Mouse (Mus musculus) stomach, embryonic 16.5 days (tissue): ENCODE data around the gene Olfr51. TPM values are rescaled to one million over a fixed set of nuclear protein-coding genes. Genes with fewer than 3 reads are reported as not detected.

Experiments
- ATAC-seq: fragments of 200-750 bp; cut with Nextera tagmentation; 2 replicates; pipeline ENCODE4 v1.8.0; 2017; ENCODE audit warnings: moderate number of reproducible peaks, moderate TSS enrichment; ENCODE audit not compliant: insufficient read depth, low FRiP score
- H3K27ac ChIP-seq: fragments of 300-500 bp; sonication (generic); 2 replicates; pipeline ENCODE4 v1.5.1; 2014; ENCODE audit warnings: low read length
- H3K27me3 ChIP-seq: fragments of 300-500 bp; sonication (generic); 2 replicates; pipeline ENCODE4 v1.6.1; 2014; ENCODE audit warnings: low read length, control low read depth, mixed read lengths; ENCODE audit not compliant: control insufficient read depth, insufficient read depth
- H3K36me3 ChIP-seq: fragments of 300-500 bp; sonication (generic); 2 replicates; pipeline ENCODE4 v1.6.1; 2014; ENCODE audit warnings: low read length; ENCODE audit not compliant: control insufficient read depth, insufficient read depth
- H3K4me1 ChIP-seq: fragments of 300-500 bp; sonication (generic); 2 replicates; pipeline ENCODE4 v1.6.1; 2014; ENCODE audit warnings: low read length, control low read depth, mixed read lengths; ENCODE audit not compliant: control insufficient read depth, insufficient read depth
- H3K4me2 ChIP-seq: fragments of 300-500 bp; sonication (generic); 2 replicates; pipeline ENCODE4 v1.6.1; 2014; ENCODE audit warnings: low read depth, low read length, mixed read lengths
- H3K4me3 ChIP-seq: fragments of 300-500 bp; sonication (generic); replicated peaks from 2 replicates; pipeline ENCODE4 v1.5.1; 2014; ENCODE audit warnings: mild to moderate bottlenecking, low read length
- H3K9ac ChIP-seq: fragments of 300-500 bp; sonication (generic); 2 replicates; pipeline ENCODE4 v1.6.1; 2014; ENCODE audit warnings: low read length
- H3K9me3 ChIP-seq: fragments of 300-500 bp; sonication (generic); replicated peaks from 2 replicates; pipeline ENCODE4 v1.6.1; 2016; ENCODE audit warnings: low read length, control low read depth; ENCODE audit not compliant: control insufficient read depth
- WGBS: fragments of 180-500 bp; shearing (Covaris S2); extraction: QIAGEN DNeasy Blood & Tissue Kit; methylation state at CpG from one replicate; pipeline ENCODE4 v1.1.7; 2014; 5-methylcytosine and 5-hydroxymethylcytosine counted together
- polyA plus RNA-seq: library from polyadenylated mRNA; unstranded; fragments of >200 nt; fragmentation: Nextera tagmentation; extraction: Ambion mirVana; gene quantifications from 2 replicates; pipeline ENCODE4 v1.2.1, GENCODE M21; 2015

Olfr51 gene
- polyA plus RNA-seq, result not detected in 2 replicates

DNA sequence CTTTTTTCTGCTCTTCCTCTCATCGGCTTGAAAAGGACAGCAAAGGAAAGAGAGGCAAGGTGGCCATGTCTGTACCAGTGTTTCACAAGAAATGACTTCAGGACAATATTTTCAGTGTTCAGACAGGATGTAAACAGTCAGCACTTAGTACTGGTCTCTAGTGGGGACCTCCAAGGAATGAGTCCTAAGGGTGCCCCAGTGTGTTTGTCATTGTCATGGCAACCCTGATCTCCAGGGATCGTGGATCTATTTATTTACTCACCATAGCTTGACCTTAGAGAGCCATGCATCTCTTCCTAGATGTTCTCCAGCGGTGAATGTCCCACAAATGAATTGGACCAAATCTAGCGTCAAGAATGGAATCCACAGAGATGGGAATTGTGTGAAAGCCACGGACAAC lies at the start of gene Olfr51:
Gene Olfr51 (plus strand): TSS at position 301 of the 400 bp plus-strand sequence.
- H3K4me3 ChIP-seq, result no peak within 1 kb of the TSS
- 68% methylated on average over 5 of the region's 5 CpGs for WGBS
- no peaks in the 10 kb centered on the region for H3K9me3 ChIP-seq
- no peak within 1 kb of the TSS for H3K9ac ChIP-seq
- H3K36me3 ChIP-seq, result no peaks in the 10 kb centered on the region
- no peak within 1 kb of the TSS for H3K27ac ChIP-seq
- H3K4me1 ChIP-seq, result no peaks in the 10 kb centered on the region
- no peak for ATAC-seq
- no peak within 1 kb of the TSS for H3K4me2 ChIP-seq
- no peaks in the 10 kb centered on the region for H3K27me3 ChIP-seq

DNA sequence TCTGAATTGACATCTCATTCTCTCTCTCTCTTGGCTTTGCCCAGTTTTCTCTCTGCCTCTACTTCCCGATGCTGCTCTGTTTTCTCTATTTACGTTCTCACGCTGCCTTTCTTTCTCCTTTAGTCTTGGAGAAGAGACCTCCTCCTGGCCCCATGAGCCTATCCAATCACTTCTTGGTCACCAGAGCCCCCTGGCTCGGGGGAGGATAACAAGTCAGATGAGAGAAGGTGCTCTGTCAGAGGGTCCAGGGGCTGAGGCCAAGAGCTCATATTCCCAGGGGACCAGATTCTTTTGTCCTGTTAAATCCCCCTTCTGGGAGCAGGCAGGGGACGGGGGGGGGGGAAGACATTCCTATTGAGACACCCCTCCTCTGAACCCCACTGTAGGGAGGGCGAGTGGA lies 49.7 kb upstream of the Olfr51 start, which contains the start of gene Prop1:
Gene Prop1 (minus strand): TSS at position 101 of the 400 bp plus-strand sequence.
- Histone ChIP-seq H3K9me3 (no peaks in the 10 kb centered on the region), H3K4me3 (no peak within 1 kb of the TSS), H3K9ac (no peak within 1 kb of the TSS), H3K36me3 (no peaks in the 10 kb centered on the region), H3K27me3 (no peaks in the 10 kb centered on the region), H3K4me2 (no peak within 1 kb of the TSS), H3K4me1 (no peaks in the 10 kb centered on the region), H3K27ac (no peak within 1 kb of the TSS)
- no peak for ATAC-seq
- WGBS, result 62% methylated on average over 6 of the region's 6 CpGs

DNA sequence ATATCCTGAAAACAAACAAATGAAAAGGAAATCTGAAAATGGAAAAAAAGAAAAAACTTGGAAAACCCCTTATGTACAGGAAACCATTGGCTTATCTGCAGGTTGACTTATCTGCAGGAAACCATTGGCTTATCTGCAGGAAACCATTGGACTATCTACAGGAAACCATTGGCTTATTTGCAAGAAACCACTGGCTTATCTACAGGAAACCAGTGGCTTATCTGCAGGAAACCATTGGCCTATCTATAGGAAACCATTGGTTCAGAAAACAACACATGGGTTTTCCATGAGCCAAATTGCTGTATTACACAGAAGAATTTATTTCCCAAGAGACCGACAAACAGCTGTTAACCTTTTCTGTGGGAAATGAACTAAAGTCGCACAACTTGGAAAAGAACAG lies 38.5 kb upstream of the Olfr51 start:
- H3K4me1 ChIP-seq, result no peaks in the 10 kb centered on the region
- H3K27ac ChIP-seq, result no peak overlapping the region
- no peaks in the 10 kb centered on the region for H3K9me3 ChIP-seq
- no peak overlapping the region for H3K9ac ChIP-seq
- no peaks in the 10 kb centered on the region for H3K27me3 ChIP-seq
- H3K36me3 ChIP-seq, result no peaks in the 10 kb centered on the region
- no peak for ATAC-seq
- no peak overlapping the region for H3K4me3 ChIP-seq
- WGBS, result 73% methylated on average over 2 of the region's 2 CpGs
- no peak overlapping the region for H3K4me2 ChIP-seq

DNA sequence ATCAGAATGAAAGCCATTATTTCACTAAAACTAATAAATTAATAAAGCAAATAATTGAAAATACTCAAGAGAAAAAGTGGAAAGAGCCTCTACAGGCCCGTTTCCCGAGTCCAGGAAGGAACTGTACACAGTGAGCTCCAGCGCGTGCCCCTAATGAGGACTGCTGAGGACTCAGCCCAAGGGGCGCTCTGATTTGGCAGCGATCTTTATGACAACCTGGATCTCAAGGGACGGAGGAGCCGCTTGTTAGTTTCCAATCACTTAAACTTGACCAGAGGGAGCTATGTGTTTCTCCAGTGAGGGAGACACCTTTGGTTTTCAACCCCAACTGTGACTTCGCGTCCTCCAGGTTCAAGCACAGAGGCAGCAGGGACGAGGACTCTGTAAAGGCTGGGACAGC lies 37.2 kb upstream of the Olfr51 start, which contains the start of gene Olfr1378:
Gene Olfr1378 (plus strand): TSS at position 301 of the 400 bp plus-strand sequence.
- H3K9ac ChIP-seq, result no peak within 1 kb of the TSS
- no peaks in the 10 kb centered on the region for H3K36me3 ChIP-seq
- no peak for ATAC-seq
- H3K9me3 ChIP-seq, result no peaks in the 10 kb centered on the region
- H3K4me2 ChIP-seq, result no peak within 1 kb of the TSS
- 79% methylated on average over 11 of the region's 11 CpGs for WGBS
- no peak within 1 kb of the TSS for H3K27ac ChIP-seq
- H3K27me3 ChIP-seq, result no peaks in the 10 kb centered on the region
- no peaks in the 10 kb centered on the region for H3K4me1 ChIP-seq
- no peak within 1 kb of the TSS for H3K4me3 ChIP-seq

DNA sequence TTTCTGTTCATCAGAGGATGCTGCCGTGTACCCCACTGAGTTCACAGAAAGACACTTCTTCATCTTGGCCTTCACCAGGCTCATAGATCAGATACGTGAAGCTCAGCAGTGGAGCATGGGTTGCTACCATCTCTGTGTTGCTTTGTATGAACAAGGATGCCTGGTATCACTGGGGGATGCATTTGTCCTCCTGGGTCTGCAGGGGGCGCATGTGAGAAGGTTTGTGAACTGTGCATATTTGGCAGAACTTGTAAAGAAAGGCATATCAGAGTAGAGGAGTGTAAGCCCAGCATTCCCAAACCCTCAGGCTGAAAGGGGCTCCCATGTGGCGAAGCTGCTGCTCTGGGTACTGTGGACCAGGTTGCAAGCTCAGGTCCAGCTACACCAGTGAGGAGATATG lies 26.2 kb upstream of the Olfr51 start:
- Histone ChIP-seq H3K4me2 (no peak overlapping the region), H3K27me3 (no peaks in the 10 kb centered on the region), H3K9ac (no peak overlapping the region), H3K27ac (no peak overlapping the region), H3K4me1 (no peaks in the 10 kb centered on the region), H3K9me3 (no peaks in the 10 kb centered on the region), H3K4me3 (no peak overlapping the region), H3K36me3 (no peaks in the 10 kb centered on the region)
- ATAC-seq, result no peak
- WGBS, result 68% methylated on average over 4 of the region's 4 CpGs

DNA sequence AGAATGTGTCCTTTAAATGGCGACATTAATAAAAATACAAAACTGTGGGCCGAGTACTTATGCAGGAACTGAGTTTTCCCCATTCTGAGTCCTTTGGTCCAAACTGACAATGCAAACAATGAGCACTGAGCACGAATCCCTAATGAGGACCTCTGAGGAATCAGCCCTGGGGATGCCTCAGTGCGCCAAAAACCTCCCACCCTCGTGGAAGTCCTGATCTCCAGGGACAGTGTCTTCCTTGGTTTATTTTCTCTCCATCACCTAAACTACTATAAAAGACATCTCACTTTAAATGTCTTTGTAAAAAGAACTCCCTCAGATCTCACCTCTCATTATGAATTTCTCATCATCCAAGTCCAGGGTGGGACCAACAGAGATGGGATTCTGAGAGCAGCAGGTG lies 21.7 kb upstream of the Olfr51 start, which contains the start of gene Olfr1377:
Gene Olfr1377 (plus strand): TSS at position 301 of the 400 bp plus-strand sequence.
- Histone ChIP-seq H3K36me3 (no peaks in the 10 kb centered on the region), H3K4me1 (no peaks in the 10 kb centered on the region), H3K9ac (no peak within 1 kb of the TSS), H3K27ac (no peak within 1 kb of the TSS), H3K27me3 (no peaks in the 10 kb centered on the region), H3K4me2 (no peak within 1 kb of the TSS), H3K4me3 (no peak within 1 kb of the TSS), H3K9me3 (no peaks in the 10 kb centered on the region)
- no peak for ATAC-seq
- WGBS, result 66% methylated on average over 5 of the region's 5 CpGs

DNA sequence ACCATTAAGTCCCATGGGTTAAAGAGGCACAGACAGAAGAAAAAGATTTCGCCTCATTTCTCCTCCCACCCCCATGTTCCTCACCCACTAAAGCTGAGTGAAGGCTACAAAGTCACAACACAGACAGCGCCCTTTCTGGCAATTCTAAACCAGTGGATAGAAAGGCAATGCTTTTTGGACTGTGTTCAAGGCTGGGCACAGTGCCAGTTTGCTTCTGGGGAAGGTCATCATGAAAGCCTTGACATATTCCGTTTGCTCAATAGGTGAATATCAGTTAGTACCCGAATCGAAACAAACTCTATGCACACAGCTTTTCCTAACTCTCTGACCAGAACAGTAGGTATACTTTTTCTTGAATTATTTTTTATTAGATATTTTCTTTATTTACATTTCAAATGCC lies 8.4 kb downstream of the Olfr51 start:
- H3K9me3 ChIP-seq, result no peaks in the 10 kb centered on the region
- H3K4me2 ChIP-seq, result no peak overlapping the region
- 43% methylated on average over 5 of the region's 5 CpGs for WGBS
- no peak overlapping the region for H3K4me3 ChIP-seq
- H3K4me1 ChIP-seq, result no peaks in the 10 kb centered on the region
- no peak overlapping the region for H3K9ac ChIP-seq
- H3K36me3 ChIP-seq, result no peaks in the 10 kb centered on the region
- no peak for ATAC-seq
- H3K27me3 ChIP-seq, result no peaks in the 10 kb centered on the region
- H3K27ac ChIP-seq, result no peak overlapping the region

DNA sequence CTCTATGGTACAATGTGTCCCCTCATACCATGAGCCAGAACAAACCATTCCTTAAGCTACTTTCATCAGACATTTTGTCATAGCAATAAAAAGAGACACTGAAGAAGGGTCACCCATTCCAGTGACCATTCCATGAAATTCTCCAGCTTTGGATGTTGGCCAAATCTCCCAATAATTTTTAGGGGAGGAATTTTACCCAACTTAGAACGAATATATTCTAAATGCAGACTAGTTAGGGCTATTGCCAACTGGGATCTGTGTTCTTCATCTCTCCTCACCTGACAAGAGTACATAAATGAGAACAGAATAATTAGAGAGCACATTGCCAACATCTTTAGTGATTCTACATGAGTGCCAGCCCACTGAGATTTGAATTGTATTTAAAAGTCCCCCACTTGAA lies 10.5 kb downstream of the Olfr51 start, which contains the start of gene Olfr54:
Gene Olfr54 (plus strand): TSS at position 301 of the 400 bp plus-strand sequence.
- Histone ChIP-seq H3K27me3 (no peaks in the 10 kb centered on the region), H3K4me1 (no peaks in the 10 kb centered on the region), H3K27ac (no peak within 1 kb of the TSS), H3K36me3 (no peaks in the 10 kb centered on the region), H3K4me3 (no peak within 1 kb of the TSS), H3K9ac (no peak within 1 kb of the TSS), H3K4me2 (no peak within 1 kb of the TSS), H3K9me3 (no peaks in the 10 kb centered on the region)
- WGBS, result 56% methylated on average over 1 of the region's 1 CpGs
- no peak for ATAC-seq

DNA sequence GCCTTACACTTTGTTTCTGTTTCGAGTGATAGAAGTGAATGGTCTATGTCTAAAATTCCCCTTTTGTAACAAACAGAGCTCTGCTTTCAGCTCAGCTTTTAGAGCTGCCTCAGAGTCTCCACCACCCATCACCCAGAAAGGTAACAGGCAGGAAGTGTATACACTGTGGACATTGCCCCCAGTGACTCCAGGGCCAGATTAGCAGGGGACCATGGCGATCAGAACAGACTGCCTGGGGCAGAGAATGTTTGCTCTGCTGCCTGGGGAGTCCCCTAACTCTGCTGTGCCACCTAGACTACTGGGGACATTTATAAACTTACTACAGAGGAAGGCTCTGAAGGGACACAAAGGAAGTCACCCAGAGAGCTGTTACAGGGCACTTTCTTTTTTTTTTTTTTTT lies 12.9 kb downstream of the Olfr51 start:
- no peak overlapping the region for H3K9ac ChIP-seq
- 46% methylated on average over 2 of the region's 2 CpGs for WGBS
- H3K27me3 ChIP-seq, result no peaks in the 10 kb centered on the region
- peak; percentile 47; the same call in 1 of the 2 replicates for ATAC-seq
- no peaks in the 10 kb centered on the region for H3K4me1 ChIP-seq
- H3K4me2 ChIP-seq, result no peak overlapping the region
- H3K4me3 ChIP-seq, result no peak overlapping the region
- no peak overlapping the region for H3K27ac ChIP-seq
- no peaks in the 10 kb centered on the region for H3K36me3 ChIP-seq
- H3K9me3 ChIP-seq, result no peaks in the 10 kb centered on the region
